Mouse (Mus musculus): ENCODE measurements around the gene Tmed9. TPM values are rescaled to one million over a fixed set of nuclear protein-coding genes. Genes with fewer than 3 reads are reported as not detected.

The Tmed9 gene
- polyA plus RNA-seq, 1 experiment from 2014 or later: 136 TPM

- 96% methylated on average over 4 of the region's 4 CpGs for WGBS
- no peak overlapping the region for H3K27ac ChIP-seq (replicated peaks)
- no peak overlapping the region for H3K9ac ChIP-seq (ENCODE audit: low read length)
- no peaks in the 10 kb centered on the region for H3K9me3 ChIP-seq (ENCODE audit: control insufficient read depth, low read length)
- no peaks in the 10 kb centered on the region for H3K27me3 ChIP-seq (ENCODE audit: control insufficient read depth, insufficient read depth, low read length)
- no peak overlapping the region for H3K4me3 ChIP-seq (ENCODE audit: low read depth, low read length)
- ATAC-seq (ENCODE audit: low FRiP score, low TSS enrichment) (no peak), DNase-seq (ENCODE audit: low spot score) (no peak)
- no peaks in the 10 kb centered on the region for H3K4me1 ChIP-seq (replicated peaks; ENCODE audit: control insufficient read depth, insufficient read depth)
- peaks cover 34% of the 10 kb centered on the region for H3K36me3 ChIP-seq (ENCODE audit: control insufficient read depth, insufficient read depth, low read length)
- TF ChIP-seq EP300 (optimal IDR thresholded peaks at IDR 0.05) (no peak), CTCF (IDR thresholded peaks at IDR 0.05; ENCODE audit: low read depth) (no peak)
- no peak overlapping the region for H3K4me2 ChIP-seq (replicated peaks; ENCODE audit: low read depth)
Measured at GRCm38 (mm10) chr13:55542891-55543290, 30.6 kb upstream of the Tmed9 start.

- H3K4me2 ChIP-seq (replicated peaks; ENCODE audit: low read depth): no peak overlapping the region
- H3K27me3 ChIP-seq (ENCODE audit: control insufficient read depth, insufficient read depth, low read length): no peaks in the 10 kb centered on the region
- peaks cover 34% of the 10 kb centered on the region for H3K36me3 ChIP-seq (ENCODE audit: control insufficient read depth, insufficient read depth, low read length)
- ATAC-seq (ENCODE audit: low FRiP score, low TSS enrichment) (no peak), DNase-seq (ENCODE audit: low spot score) (no peak)
- no peak overlapping the region for H3K27ac ChIP-seq (replicated peaks)
- no peak for TF ChIP-seq EP300 (optimal IDR thresholded peaks at IDR 0.05)
- no peak for TF ChIP-seq CTCF (IDR thresholded peaks at IDR 0.05; ENCODE audit: low read depth)
- no peak overlapping the region for H3K9ac ChIP-seq (ENCODE audit: low read length)
- no peaks in the 10 kb centered on the region for H3K9me3 ChIP-seq (ENCODE audit: control insufficient read depth, low read length)
- H3K4me3 ChIP-seq (ENCODE audit: low read depth, low read length): no peak overlapping the region
- H3K4me1 ChIP-seq (replicated peaks; ENCODE audit: control insufficient read depth, insufficient read depth): no peaks in the 10 kb centered on the region
- 84% methylated on average over 8 of the region's 8 CpGs for WGBS
Measured at GRCm38 (mm10) chr13:55543447-55543846, 30.1 kb upstream of the Tmed9 start.

DNA sequence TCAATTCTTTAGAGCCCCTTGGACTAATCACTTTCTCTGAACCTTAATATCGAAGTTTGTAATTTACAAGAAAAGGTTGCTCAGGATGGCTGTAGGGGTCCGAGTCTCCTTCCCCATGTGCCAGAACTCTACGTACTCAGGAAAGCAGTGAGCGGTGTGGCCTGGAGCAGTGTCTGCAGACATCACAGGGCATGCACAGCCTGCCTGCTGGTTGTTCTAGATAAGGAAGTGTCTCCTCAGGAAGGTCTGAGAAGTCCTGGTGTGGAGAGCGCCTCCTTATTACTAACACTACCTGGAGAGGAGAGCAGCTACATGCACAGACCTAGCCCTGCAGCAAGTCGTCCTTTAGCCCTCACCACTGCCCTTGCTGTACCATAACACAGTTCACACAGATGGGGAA, 28.7 kb upstream of the Tmed9 start:
- no peak overlapping the region for H3K4me3 ChIP-seq (ENCODE audit: low read depth, low read length)
- H3K4me1 ChIP-seq (replicated peaks; ENCODE audit: control insufficient read depth, insufficient read depth): no peaks in the 10 kb centered on the region
- TF ChIP-seq EP300 (optimal IDR thresholded peaks at IDR 0.05): no peak
- no peak for TF ChIP-seq CTCF (IDR thresholded peaks at IDR 0.05; ENCODE audit: low read depth)
- no peak overlapping the region for H3K4me2 ChIP-seq (replicated peaks; ENCODE audit: low read depth)
- H3K27ac ChIP-seq (replicated peaks): no peak overlapping the region
- no peaks in the 10 kb centered on the region for H3K9me3 ChIP-seq (ENCODE audit: control insufficient read depth, low read length)
- DNase-seq (ENCODE audit: low spot score): no peak
- no peaks in the 10 kb centered on the region for H3K27me3 ChIP-seq (ENCODE audit: control insufficient read depth, insufficient read depth, low read length)
- peaks cover 39% of the 10 kb centered on the region for H3K36me3 ChIP-seq (ENCODE audit: control insufficient read depth, insufficient read depth, low read length)
- no peak overlapping the region for H3K9ac ChIP-seq (ENCODE audit: low read length)
- no peak for ATAC-seq (ENCODE audit: low FRiP score, low TSS enrichment)
- WGBS: 92% methylated on average over 6 of the region's 6 CpGs

GRCm38 (mm10) chr13:55547916-55548315, 25.6 kb upstream of the Tmed9 start:
- Histone ChIP-seq H3K36me3 (ENCODE audit: control insufficient read depth, insufficient read depth, low read length) (peaks cover 31% of the 10 kb centered on the region), H3K27me3 (ENCODE audit: control insufficient read depth, insufficient read depth, low read length) (no peaks in the 10 kb centered on the region), H3K27ac (replicated peaks) (no peak overlapping the region), H3K9me3 (ENCODE audit: control insufficient read depth, low read length) (no peaks in the 10 kb centered on the region), H3K4me1 (replicated peaks; ENCODE audit: control insufficient read depth, insufficient read depth) (no peaks in the 10 kb centered on the region), H3K4me2 (replicated peaks; ENCODE audit: low read depth) (no peak overlapping the region), H3K9ac (ENCODE audit: low read length) (no peak overlapping the region), H3K4me3 (ENCODE audit: low read depth, low read length) (no peak overlapping the region)
- DNase-seq (ENCODE audit: low spot score): no peak
- TF ChIP-seq CTCF (IDR thresholded peaks at IDR 0.05; ENCODE audit: low read depth) (no peak), EP300 (optimal IDR thresholded peaks at IDR 0.05) (no peak)
- no peak for ATAC-seq (ENCODE audit: low FRiP score, low TSS enrichment)
- 93% methylated on average over 2 of the region's 2 CpGs for WGBS

DNA sequence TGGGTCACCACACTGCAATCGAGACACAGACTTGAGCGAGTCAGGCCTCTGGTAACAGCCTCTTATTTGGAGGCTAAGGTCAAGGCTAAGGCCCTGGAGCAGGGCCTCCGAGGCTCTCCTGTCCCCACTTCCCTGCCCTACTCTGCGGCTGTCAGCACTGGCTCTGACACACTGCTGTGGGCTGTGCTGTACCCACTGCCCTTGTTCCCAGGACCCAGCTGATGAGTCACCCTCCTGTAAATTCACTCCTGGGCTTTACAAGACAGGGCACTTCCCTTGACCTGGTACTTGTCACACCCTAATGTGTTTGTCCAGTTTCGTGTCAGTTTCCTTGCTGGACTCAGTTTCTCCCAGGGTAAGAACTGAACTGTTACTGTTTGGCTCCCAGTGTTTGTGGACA, 25.1 kb upstream of the Tmed9 start:
- Histone ChIP-seq H3K9me3 (ENCODE audit: control insufficient read depth, low read length) (no peaks in the 10 kb centered on the region), H3K27ac (replicated peaks) (no peak overlapping the region), H3K4me2 (replicated peaks; ENCODE audit: low read depth) (no peak overlapping the region), H3K4me1 (replicated peaks; ENCODE audit: control insufficient read depth, insufficient read depth) (no peaks in the 10 kb centered on the region), H3K27me3 (ENCODE audit: control insufficient read depth, insufficient read depth, low read length) (no peaks in the 10 kb centered on the region), H3K4me3 (ENCODE audit: low read depth, low read length) (no peak overlapping the region), H3K9ac (ENCODE audit: low read length) (no peak overlapping the region), H3K36me3 (ENCODE audit: control insufficient read depth, insufficient read depth, low read length) (peaks cover 28% of the 10 kb centered on the region)
- no peak for DNase-seq (ENCODE audit: low spot score)
- TF ChIP-seq EP300 (optimal IDR thresholded peaks at IDR 0.05) (no peak), CTCF (IDR thresholded peaks at IDR 0.05; ENCODE audit: low read depth) (no peak)
- 80% methylated on average over 5 of the region's 5 CpGs for WGBS
- peak; percentile 38; the same call in 1 of the 2 replicates for ATAC-seq (ENCODE audit: low FRiP score, low TSS enrichment)

- no peaks in the 10 kb centered on the region for H3K27me3 ChIP-seq (ENCODE audit: control insufficient read depth, insufficient read depth, low read length)
- peak; percentile 28; the same call in 1 of the 2 replicates for ATAC-seq (ENCODE audit: low FRiP score, low TSS enrichment)
- no peak for TF ChIP-seq CTCF (IDR thresholded peaks at IDR 0.05; ENCODE audit: low read depth)
- TF ChIP-seq EP300 (optimal IDR thresholded peaks at IDR 0.05): no peak
- no peak overlapping the region for H3K4me2 ChIP-seq (replicated peaks; ENCODE audit: low read depth)
- DNase-seq (ENCODE audit: low spot score): no peak
- peaks cover 27% of the 10 kb centered on the region; the same call in 1 of the 2 replicates for H3K36me3 ChIP-seq (ENCODE audit: control insufficient read depth, insufficient read depth, low read length)
- H3K9ac ChIP-seq (ENCODE audit: low read length): no peak overlapping the region
- no peak overlapping the region for H3K4me3 ChIP-seq (ENCODE audit: low read depth, low read length)
- H3K27ac ChIP-seq (replicated peaks): no peak overlapping the region
- H3K9me3 ChIP-seq (ENCODE audit: control insufficient read depth, low read length): no peaks in the 10 kb centered on the region
- H3K4me1 ChIP-seq (replicated peaks; ENCODE audit: control insufficient read depth, insufficient read depth): no peaks in the 10 kb centered on the region
- WGBS: 93% methylated on average over 15 of the region's 15 CpGs
Measured at GRCm38 (mm10) chr13:55549061-55549460, 24.5 kb upstream of the Tmed9 start.
